Mouse (Mus musculus) neutrophil, adult 83 days (primary cell): ENCODE measurements around the gene Chfr. TPM values are rescaled to one million over a fixed set of nuclear protein-coding genes. Genes with fewer than 3 reads are reported as not detected.

Source experiments
- total RNA-seq, 2 experiments: library from RNA; stranded (reverse); gene quantifications; one replicate each; pipeline ENCODE4 v1.2.4; 2023

The Chfr gene
- 10 to 100 TPM; 61.8 to 63.4 TPM for total RNA-seq

DNA sequence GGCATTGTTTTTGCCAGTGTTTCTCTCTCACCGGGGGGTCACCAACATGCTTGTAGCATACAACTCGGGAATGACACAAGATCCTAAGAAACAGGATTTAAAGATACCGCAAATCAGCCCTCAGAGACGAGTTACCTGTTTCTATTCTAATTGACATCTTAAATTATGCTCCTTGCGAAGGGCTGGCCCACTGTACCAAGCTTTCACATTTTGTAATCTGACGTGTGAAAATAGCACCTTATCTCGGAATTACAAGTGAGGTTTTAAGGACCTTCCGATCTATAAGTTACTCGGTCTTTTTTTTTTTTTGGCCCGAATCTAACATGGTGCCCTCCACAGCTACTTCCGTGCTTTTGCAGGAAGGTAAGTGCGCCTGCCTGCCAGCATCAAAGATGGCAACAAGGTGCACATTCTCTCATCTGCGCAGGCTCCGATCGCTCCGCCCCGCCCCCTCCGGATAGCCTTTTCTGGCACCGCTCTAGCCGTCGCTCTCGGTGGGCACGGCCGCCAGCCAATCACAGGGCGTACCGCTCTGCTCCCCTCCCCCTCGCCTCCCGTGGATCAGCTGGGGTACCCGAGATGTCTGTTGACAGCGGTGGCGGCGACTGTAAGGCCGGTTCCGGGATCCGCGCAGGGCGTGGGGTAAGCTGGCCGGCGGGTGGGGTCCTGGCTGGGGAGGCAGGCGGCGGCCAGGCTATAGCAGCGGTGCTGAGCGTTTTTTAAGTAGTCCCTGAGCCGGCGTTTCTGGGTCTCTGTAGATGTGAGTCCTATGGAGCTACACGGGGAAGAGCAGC lies at the start of gene Chfr:
Gene Chfr (plus strand): TSS at position 550 of the 794 bp plus-strand sequence.

DNA sequence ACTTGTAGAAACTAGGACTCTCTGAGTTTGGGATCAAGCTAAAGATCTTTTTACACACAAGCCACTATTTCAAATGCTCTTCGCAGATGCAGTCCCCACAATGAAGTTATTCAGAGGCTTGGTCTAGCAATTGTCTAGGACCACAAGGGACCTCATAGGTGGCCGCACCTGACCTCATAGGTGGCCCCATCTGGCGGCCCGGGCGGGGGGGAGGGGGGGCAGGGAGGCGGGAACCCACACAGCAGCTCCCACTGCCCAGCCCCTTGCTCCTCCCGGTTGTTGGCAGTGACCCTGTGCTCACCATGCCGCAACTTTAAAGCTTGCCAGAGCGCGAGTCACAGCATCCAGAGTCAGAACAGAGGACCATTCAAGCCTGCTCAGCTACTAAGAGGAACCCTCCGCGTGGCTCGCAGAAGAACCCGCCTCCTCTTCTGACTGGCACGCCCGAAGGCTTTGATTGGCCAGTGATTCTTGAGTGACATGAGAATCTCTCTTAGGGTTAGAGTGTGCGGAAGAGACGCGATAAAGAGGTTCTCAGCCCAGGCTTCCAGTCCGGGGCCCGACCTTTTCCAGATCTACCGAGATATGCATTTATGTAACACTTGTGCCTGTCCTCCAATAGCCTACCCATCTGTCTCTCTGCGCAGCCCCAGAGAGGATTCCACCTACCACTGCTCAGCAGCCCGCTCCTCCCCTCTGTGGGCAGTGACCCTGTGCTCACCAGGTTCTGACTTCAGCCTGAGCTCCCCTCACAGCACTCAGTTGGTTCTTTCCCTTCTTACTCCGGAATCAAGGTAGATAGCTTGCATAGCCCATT lies 41.4 kb upstream of the Chfr start, which contains the start of gene Gm35315:
Gene Gm35315 (minus strand): TSS at position 391 of the 817 bp plus-strand sequence.

DNA sequence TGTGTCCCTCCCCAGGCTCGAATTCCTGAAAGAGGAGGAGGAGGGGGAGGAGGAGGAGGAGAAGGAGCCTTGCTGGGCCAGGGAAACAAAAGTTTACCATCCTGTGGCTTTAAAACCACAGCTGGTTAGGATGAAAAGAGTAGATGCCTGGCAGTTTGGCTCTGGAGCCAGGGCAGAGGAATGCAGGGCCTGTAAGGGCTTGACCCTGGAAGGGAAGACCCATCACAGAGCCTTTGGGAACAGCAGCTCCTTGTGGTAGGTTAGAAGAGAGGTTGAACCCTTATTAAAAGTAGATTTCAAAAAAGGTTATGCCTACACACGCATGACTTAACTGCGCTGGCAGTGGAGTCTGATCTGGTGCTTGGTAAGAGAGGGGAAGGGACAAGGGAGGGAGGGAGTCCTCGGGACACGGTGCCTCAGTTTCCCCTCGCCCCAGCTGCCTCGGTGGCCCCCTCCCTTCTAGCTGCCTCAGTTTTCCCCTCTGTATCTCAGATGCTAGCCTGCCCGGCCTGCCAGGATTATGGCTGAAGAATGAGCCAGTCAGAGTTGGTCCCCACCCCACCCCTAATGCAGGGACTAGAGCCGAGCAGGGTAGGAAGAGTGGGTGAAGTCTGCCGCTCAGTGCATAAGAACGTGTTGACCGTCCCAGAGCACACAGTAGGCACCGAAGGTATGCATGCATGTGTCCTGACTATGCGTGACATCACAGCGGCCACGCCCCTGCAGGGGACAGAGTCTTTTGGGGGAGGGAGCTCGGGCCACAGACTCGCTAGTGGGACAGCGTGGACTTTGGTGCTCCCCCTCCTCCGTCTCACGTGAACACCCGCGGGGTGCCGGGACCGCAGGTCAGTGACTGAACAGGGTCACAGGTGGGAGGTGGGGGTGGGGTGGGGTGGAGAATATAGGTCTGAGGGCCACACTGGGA lies 35.7 kb upstream of the Chfr start, which contains the start of gene Plcxd1:
Gene Plcxd1 (plus strand): TSS at position 314 of the 925 bp plus-strand sequence.

DNA sequence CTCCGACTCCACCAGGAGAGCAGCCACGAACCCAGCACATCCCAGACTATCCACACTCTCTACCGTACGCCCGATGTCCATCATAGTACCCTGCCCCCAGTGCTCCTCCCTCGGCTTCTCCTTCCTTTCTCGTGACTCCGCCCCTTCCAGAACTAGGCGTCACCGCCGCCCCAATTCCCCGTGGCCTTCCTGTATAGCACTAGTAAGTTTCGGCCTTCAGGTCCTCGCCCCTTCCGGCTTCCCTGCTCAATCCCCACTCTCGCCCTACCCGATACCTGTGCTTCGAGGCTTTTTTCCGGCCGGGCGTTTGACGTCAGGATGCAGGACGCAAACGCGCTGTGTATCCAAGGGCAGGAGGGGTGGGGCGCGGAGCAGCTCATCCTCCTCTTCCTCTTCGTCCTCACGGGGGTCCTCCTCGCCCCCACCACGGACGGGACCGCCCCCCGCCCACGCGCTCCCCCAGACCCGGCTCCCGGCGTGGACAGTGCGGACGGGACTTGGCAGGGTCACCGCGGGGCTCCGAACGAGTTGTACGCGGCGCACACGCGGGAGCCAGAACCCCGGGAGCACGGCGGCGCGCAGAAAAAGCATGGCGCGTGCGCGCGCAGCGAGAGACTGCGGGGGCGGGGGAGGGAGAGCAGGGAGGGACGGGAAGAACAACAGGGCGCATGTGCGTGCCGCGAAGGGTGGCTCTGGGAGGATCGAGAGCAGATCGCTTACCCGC lies 27.9 kb upstream of the Chfr start, which contains the start of gene Gtpbp6:
Gene Gtpbp6 (minus strand): TSS at position 617 of the 724 bp plus-strand sequence.

DNA sequence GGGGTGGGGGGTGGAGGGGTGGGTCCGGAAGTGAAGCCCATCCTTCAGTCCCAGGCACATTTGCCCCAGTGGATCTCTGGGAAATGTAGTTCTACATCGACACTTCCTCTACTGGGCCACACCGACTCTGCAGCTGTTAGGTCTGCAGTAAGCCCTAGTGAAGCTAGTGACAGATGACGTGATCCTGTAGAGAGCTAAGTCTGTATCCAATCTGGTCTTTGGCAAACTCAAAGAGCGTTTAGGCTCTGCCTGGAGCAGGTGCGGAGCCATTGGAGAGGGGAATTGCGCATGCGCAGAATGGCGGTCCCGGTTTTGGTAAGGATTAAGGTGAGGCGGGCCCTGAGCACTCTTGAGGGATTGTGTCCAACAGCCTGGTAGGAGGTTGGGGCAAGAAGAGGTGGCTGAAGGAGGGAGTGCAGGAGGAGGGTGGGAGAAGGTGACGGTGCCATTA lies 25.6 kb upstream of the Chfr start, which contains the start of gene Zfp605:
Gene Zfp605 (plus strand): TSS at position 102 of the 451 bp plus-strand sequence.

DNA sequence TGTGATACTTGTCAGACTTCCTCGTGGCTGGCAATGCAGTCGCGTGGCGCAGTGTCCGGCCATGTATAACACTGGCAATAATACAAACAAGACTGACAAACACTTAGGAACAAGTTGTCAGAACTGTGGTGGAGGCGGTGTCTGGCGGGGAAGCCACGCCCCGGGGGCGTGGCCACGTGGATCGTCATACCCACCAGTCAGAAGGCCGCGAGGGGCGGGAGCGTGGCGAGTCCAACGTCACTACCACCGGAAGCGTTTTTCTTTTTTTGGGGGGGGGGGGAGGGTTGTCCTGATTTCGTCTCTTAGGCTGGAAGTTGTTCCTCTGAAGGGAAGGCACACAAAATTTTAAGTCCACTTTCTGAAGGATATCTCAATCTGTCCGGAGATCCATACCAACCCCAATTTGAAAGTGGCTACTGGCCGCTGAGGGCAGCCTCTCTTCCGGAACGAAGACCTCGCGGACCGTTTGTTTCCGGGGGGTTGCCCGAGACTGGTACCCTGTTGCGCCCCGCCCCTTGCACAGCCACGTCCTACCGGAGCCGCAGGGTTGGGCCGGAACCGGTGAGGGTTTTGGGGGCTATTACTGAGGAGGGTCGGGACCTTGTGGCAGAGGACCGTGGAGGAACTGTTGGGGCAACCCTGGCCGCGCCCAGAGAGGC lies 40.8 kb downstream of the Chfr start, which contains the start of gene Golga3:
Gene Golga3 (plus strand): TSS at position 340 of the 659 bp plus-strand sequence.

Other genes starting within 250 kb of the Chfr start
- 1 to 10 TPM; 5.1 to 5.4 TPM for gene Gm15446, start 212.4 kb upstream of the Chfr start, total RNA-seq
- gene Zfp932, start 139.3 kb upstream of the Chfr start, total RNA-seq: 10 to 100 TPM in 1 of 2 experiments, 1 to 10 TPM in 1; 7.4 to 11.8 TPM
- 1 to 10 TPM; 2.1 to 3.0 TPM for gene Gm17655, start 63.3 kb upstream of the Chfr start, total RNA-seq
- not detected for gene Gm35315, start 41.4 kb upstream of the Chfr start, total RNA-seq
- gene Plcxd1, start 35.9 kb upstream of the Chfr start, total RNA-seq: not detected
- 10 to 100 TPM; 41.3 to 41.5 TPM for gene Gtpbp6, start 27.6 kb upstream of the Chfr start, total RNA-seq
- gene Zfp605, start 25.8 kb upstream of the Chfr start, total RNA-seq: 1 to 10 TPM; 3.0 to 3.8 TPM
- gene Golga3, start 40.9 kb downstream of the Chfr start, total RNA-seq: 10 to 100 TPM; 25.1 to 25.5 TPM
- 10 to 100 TPM; 47.5 to 51.2 TPM for gene Ankle2, start 95.2 kb downstream of the Chfr start, total RNA-seq
- gene Pgam5, start 134.1 kb downstream of the Chfr start, total RNA-seq: 10 to 100 TPM; 11.6 to 14.8 TPM
- 1 to 10 TPM; 3.3 to 8.3 TPM for gene Pxmp2, start 150.3 kb downstream of the Chfr start, total RNA-seq
- 10 to 100 TPM; 29.1 to 30.9 TPM for gene Pole, start 150.5 kb downstream of the Chfr start, total RNA-seq
- not detected for gene P2rx2, start 207.4 kb downstream of the Chfr start, total RNA-seq
- gene Lrcol1, start 208.9 kb downstream of the Chfr start, total RNA-seq: not detected